Mouse (Mus musculus) brain, adult 2 months (tissue): ENCODE data around the gene Pah.

Experiments
- DNase-seq: peaks from one replicate; pipeline ENCODE4 v3.0.0; 2011; ENCODE audit warnings: low read depth, low spot score

Gene Pah

DNA sequence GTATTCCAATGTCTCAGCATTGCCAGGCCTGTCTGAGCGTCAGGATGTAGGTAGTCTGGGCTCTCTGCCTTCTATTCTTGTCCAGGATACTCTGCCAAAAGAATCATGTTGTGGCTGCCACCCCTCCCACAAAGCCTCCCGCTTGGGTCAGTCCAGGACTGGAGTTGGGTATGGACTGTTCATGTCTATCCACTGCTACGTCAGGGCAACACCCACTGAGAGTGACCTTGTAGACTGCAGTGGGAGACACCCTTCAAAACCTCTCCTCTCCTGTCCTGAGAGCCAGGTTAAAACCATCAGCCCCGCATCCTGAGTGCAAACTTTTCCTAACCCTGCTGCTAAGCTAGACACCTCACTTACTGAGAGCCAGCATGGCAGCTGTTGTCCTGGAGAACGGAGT is at the start of gene Pah:
Gene Pah, plus strand, starts transcription at position 150 of the 400 bp plus-strand sequence.
- DNase-seq, result no peak

DNA sequence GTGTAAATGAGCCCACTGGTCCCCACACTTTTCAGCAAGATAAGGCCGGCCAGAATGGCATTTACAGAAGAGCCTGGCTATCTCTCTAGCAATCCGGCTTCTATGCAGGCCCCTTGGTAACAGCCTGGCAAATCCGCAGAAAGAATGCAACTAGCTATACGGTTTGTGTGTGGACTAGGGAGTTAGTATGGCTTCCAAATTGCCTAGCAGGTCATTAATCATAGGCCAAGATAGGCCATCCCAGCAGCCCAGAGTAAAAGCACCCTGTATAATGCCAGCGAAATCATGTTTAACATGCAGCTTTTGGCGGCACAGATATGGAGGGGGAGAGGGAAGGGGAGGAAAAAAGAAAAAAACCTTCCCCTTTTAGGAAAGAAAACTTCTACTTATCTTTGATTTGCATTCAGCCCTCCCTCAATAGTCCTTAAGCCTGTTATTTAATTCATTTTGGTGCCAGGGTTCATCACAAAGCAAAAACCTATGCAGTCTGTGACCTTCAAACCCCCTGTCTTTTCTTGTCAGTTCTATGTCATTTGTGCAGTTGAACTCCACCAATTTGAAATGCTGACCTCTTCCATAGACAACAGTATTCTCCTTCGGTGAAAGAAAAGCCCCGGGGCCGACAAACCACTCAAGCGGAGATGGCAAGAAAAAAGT is 48.0 kb upstream of the Pah start:
- no peak for DNase-seq

DNA sequence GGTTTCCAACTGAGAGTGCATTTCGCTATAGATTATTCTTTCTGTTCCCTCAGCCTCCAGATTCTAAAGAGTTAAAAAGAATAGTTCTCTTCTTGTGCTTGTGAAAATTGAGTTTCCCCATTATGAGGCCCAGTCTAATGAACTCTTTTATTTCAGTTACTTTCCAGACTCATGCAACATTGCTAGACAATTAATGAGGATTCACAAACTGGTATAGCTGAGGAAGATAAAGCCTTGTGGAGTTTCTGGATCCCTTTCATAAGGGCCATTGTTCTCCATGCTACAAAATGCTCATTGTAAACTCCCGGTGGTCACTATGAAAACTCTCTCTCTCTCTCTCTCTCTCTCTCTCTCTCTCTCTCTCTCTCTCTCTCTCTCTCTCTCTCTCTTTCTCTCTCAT is 46.6 kb upstream of the Pah start:
- no peak for DNase-seq

DNA sequence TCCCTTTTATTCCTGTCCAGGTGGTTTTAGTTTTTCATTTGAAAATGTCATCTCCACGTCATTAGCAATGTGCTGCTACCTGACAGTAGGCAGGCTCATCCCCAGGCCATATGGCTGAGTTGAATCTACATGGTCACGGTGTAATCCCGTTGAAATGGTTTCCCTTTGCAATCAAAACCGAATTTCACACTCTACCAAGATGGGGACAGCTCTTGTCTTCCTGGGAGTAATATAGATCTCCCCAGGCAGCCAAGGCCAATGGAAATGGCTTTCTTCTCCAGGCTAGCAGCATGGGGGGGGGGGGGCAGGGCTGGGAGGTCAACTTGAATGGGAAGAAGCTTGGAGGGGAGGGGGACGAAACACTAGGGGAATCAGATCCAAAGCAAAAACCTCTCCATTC is 43.7 kb upstream of the Pah start:
- DNase-seq, result no peak

DNA sequence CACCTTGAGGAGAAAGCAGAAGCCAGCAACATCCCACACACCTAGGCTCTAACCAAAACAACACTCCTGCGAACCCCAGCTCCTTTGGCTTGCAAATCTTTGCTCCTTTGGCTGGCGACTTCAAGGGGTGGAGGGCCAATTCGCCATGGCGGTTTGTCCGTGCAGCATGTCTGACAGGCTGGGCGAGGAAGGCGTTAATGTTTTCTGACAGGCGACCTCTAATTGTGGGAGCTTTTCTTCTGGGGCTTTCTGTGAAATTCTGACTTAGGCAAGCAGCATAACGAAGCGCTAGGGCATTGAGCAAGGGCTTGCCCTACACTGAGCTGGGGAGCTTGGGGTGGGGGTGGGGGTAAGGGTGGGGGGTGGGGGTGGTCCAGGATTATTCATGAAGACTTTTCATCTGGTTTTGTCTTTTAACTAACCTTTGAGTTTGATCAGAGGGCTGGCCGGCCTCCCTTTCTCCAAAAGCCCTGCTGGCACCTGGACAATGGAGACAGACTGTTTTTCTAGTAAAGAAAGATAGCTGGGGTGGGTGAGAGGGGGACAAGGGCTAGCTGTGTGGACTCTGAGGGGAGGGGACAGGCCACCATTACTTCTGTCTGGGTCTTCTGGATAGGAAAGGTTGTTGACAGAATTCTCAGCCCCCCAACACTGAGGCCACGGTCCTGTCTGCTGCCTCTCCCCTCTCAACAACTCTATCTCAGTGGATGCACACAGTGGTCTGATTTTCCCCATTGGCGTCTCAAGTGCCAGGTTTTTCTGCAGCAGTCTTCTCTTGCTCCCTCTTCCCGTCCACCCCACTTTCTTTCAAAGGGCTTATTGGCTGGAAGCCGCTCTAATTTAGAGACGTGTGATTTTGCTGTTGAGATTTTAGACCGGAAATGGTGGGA is 36.5 kb upstream of the Pah start:
- peak; percentile 61 for DNase-seq

DNA sequence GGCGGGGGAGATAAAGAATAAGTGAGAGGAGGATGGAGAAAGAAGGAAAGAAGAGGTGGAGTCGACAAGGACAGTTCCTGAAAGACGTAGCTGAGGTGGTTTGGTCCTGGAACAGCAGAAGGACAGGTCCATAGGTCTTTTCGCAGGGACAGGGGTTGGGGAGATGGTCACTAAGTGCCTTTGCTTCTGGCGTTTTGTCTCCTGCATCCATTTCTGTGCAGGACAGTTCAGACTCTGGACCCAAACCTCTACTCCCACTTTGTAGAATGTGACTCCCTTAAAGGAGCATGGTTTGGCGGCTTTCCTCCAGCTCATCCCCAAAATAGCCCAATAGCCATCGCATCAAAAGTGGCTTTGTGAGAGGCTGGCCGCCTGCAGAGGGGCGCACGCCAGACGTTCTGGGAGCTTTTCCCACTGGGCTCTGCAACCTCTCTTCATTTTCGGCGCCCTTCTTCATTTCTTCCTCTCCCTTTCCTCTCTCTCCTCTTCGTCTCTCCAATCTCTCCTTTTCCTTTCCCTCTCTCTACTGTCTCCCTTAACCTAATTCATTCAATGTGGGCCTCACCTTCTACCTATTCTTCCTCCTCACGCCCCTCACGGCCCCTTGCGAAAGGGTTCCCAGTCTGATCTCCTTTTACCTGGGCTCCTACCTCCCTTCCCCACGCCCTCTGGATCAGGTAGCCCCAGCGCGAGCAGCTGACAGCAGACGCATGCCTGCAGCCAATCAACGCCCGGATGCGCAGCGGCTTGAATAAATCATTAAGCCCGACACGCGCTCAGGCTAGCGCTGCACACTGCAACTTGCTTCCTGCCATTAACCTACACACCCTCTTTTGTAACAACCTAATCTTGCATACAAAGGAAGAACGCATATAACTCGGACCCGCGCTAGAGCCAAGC is 35.6 kb upstream of the Pah start:
- DNase-seq, result peak; percentile 84

DNA sequence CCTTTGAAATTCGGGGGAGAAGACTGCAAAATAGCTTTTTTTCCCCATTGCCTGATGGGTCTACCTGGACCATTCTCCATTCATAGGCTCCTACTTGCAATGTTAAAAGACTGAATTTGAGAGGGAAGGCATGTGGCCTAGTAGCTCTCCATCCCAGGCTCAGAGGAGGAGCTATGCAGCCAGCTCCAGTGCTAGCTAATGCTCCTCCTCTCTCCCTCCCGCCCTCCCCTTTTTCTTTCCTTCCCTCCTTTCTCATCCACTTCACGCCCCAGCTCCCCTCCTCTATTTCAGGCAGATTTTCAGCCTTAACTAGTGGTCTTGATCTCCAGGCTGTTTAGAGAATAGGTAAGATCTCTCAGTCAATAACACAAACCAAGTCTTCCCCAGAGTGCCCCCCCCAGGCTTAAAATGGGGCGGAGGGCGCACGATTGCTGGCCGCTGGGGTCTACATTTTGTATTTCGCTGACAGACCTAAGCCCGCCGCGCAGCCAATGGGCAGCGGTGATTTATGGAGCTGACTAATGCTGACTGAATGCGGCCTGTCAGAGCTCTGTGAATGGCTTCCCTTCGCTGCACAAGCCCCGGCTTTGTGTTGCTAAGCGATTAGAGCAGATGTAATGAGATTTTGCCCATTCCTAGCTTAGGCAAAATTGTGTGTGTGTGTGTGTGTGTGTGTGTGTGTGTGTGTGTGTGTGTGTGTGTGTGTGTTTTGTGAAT is 33.0 kb upstream of the Pah start:
- peak; percentile 75 for DNase-seq

DNA sequence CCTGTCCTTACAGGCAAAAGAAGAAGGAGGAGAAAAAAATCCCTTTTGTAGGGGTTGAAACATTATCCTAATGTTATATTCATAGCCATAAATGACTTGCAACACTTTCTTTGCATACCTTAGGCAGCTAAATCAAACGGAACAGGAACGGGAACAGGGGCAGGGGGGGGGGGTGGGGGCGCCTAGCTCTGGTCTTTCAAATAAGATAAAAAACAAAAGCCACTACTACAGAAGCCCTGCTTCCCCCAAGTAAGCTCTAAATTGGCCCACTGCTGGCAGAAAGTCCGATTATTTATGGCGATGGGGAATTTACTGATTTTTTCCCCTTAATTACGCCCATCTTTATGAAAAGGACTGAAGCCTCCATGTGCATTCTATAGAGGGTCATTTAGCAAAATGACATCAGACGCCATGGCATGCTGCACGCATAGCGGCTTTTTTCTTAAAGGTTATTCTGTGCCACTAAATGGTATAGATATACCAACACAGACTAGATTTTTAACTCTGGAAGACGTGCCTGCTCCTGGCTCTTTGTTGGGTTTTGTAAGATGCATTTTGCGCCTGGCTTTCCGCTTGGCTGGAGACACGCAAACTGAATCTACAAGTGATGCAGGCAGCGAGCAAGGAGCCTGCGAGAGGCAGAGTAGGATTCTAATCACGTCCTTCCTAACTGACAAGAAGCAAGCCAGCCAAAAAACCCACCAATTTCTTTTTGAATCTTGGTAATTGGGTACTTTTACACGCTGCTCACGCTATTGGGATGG is 32.2 kb upstream of the Pah start:
- peak; percentile 74 for DNase-seq

DNA sequence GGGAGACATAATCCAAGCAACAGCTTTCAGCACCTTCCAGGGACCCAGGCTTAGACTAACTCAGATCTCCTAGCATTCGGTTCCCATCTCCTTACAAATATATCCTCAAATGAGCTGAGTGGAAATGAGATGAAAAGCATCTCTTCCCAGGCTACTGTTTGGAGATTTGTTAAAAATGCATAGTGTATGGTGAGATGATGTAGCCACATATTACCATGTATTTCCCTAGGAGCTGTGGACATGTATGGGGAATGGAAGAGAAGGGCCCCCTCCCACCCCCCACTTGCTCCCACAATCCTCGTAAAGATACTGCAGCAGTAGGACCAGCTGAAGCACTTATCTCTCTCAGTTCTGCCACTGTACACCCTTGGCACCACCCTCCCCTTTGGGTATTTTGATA is 31.3 kb upstream of the Pah start:
- DNase-seq, result no peak

DNA sequence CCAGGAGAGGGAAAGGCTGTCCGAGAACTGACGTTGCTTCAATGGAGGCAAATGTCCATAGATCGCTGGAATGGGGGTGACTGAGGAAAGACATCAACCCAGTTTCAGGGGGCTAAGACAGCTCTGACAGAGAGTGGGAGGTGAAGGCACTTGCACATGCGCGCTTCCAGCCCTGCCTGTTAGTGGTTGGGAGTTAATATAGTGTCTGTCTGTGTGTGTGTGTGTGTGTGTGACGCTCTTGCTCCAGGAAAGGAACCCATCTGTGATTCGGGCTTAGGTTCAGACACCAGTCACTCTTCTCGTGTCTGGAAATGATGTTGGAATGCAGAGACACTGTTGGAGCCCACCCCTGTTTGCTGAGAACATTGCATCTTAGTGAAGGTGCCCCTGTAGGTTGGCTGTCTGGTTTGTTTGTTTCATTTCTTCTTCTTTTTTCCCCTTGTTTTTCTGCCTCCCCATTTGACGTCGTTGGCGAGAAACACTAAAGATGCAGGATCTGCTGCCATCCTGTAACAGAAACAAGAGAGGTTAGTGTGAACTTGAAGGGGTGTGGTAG is 30.0 kb upstream of the Pah start:
- peak; percentile 42 for DNase-seq

DNA sequence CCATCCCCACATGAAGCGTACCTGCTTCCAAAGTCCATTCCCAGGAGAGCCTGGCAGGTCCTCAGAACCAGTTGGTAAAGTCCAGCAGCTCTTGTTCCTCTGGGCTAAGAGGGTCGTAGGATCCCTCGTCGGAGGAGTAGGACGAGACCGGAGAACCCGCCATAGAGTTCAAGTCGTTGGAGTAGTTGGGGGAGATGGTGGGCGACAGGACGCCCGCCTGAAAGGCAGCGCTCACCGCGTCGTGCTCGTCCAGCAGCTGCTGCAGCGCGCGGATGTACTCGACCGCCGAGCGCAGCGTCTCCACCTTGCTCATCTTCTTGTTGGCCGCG is 29.3 kb upstream of the Pah start:
- no peak for DNase-seq

DNA sequence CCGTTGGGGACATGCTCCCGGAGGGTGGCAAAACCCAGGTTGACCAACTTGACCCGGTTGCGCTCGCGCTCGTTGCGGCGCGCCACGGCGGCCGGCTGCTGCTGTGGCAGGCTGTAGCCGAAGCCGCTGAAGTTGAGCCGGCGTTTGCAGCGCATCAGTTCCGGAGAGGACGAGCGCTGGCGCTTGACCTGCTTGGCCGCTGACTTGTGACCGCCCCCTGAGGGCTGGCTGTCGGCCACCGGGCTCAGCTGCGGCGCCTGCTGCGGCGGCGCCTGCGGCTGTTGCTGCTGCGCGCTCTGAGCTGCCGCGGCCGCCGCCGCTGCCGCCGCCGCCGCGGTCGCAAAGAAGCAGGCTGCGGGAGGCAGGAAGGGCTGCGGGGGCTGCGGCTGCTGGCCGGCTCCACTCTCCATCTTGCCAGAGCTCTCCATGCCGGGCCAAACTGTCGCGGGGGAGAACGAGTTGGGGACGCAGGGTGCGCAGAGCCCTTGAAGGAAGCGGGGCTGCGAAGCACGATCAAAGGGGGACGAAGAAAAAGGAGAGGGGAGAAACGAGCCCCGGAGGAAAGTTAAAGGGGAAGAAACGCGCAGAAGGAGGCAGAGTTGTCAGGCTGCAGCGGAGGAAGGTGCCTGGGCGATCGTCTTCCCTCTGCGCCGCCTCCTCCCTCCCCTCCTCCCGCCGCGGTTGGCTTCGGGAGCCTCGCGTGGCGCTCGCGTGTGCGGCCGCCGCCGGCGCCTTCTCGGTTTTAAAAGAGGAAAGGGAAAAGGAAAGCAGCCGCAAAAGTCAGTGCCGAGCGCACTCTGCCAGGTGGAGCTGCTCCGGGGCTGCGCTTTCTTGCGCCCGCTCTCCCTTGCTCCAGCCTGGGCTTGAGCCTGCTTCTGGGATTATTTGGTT is 28.7 kb upstream of the Pah start:
- DNase-seq, result peak; percentile 73

DNA sequence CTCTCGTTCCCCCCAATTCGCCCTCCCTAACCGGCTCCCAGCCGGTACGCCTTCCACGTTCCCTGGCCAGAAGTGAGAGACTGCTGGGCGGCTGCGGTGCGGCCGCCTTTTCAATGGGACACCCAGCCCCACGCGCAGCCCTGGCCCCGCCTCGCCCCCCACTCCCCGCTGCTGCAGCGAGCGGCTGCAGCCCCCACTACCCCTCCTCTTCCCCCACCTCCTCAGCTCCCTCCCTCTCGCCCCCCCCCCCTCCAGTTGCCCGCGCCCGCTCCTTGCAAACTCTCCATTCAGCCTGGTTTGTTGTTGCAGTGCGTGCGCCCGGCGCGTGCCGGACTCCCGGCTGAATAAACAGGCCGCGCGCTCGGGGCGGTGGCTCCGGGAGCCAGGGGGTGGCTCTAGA is 28.0 kb upstream of the Pah start, which contains the start of gene Ascl1:
Gene Ascl1, minus strand, starts transcription at position 85 of the 400 bp plus-strand sequence.
- peak; percentile 37 for DNase-seq

DNA sequence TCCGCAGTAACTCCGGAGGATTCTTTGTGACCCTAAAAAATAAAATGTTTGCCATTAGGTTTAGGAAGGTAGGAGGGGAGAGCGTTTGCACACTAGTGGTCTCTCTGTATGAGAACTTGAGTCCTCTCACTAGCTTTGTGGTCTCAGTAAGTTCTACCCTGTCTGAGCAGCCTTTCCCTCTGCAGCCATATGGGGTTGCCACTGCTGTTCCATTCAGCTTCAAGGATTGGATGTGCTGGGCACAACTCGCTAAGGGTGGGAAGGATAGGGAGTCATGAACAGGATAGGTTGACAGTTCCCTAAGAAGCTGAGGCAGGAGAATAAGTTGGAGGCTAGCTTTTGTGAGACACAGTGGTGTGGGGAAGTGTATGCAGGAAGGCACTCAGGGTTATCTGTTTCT is 27.4 kb upstream of the Pah start:
- DNase-seq, result no peak

DNA sequence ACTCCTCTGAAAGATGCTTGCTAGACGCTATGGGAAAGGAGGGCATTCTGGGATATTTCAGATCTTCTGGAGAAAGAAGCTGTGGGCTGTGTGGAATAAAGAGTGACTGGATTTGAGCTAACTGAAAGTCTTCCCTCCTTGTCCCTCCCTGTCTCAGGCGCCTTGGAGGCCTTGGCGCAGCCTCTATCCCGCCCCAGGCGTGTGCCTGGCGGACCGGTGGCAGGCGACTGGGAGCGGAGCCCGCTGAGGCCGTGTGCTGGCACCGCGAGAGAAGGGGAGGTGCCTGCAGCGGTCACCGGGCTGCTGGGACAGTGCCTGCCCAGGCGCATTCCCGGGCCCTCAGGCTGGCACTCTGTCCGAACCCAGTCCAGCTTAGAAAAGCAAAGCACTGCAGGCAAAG is 27.0 kb upstream of the Pah start:
- DNase-seq, result peak; percentile 61

DNA sequence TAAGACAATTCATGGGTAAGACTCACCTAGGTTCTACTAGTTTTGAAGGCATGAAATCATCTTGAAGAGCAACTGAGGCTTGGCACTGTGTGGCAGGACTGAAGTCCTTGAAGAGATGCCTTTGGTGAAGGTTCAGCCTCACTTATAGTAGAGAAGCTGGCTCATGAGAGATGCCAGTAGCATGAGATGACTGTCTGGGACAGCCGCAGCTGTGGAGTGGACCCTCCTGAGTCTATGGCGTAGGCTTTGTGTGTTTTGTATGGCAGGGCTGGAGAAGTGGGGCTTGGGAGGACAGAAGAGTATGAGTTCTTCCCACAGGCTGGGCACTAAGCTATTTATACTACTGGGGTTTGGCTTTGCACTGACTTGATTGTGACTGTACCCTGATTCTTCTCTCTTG is 24.5 kb upstream of the Pah start:
- DNase-seq, result no peak

DNA sequence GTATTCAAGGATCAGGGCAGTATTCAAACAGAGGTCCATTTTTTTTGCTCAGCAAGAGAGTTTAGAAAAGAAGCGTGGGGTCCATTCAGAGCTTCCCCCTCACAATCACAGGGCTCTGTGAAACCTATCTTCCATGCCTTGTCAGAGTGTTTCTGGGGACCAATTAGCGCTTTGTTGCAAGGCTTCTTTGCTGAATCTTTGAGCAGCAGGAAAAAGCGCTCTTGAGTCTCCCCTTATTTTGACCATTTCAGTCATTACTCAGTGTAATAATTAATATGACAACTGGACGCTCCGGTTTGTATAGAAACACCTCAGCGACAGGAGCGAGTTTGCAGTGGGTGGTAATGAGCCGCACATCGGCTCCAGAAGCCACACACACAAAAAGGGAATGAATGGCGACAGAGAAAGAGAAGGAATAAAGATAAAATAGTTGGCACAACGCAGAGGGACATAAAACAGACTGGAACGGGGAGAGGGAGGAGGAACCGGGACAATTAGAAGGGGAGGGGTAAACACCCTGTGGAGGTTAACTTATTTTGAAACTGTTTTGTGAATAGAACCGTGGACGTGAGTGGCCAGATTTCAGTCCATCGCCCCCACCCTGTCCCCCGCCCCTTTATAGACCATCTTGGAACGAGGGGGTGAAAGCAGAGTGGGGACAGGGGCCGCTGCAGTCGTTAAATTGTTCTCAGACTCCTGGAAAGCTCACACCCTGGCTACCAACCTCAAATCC is 20.5 kb upstream of the Pah start:
- no peak for DNase-seq

DNA sequence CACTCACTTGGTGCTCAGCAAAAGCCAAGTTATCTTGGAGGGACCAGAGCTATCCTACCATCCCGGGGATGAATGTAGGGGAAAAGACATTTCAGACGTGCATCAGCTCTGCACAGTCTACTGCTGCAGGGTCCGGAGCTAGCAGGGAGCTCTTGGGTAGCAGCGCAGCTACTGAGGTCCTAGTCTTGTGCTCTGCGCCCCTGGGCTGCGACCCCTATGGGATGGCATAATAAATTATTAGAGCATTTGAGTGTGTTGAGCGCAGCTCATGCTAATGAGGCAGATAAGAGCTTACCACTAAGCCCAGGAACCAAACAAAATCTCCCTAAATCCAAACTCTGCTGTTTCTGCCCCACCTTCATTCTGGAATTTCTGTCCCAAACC is 19.9 kb upstream of the Pah start:
- no peak for DNase-seq

DNA sequence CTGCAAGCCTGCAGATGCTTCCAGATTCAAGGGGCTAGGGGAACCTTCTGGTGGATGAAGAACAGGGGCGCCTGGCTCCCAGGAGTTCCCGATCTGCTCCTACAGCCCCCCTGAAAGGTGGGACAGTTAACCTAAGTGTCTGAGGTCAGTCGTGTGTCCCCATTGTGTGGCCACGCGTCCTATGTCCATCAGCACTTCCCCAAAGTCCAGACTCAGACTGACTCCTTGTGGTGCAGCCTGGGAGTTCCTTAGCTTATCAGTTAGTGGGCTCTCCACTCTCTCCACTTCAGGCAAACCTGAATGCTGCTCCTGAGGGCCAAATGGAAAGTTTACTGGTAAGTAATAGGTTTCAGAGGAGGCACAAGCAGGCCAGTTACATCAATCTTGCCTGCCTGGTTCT is 19.3 kb upstream of the Pah start:
- peak; percentile 22 for DNase-seq
